Mouse (Mus musculus) liver, embryonic 12.5 days (tissue): ENCODE measurements around the gene Sh3pxd2b. TPM values are rescaled to one million over a fixed set of nuclear protein-coding genes. Genes with fewer than 3 reads are reported as not detected.
A peak's percentile ranks its signal among the peaks of the same experiment; 100 is the strongest.
"Not testable (repeated sequence)": the region's sequence is repeated elsewhere in the genome, so short reads cannot be mapped to it uniquely, and the experiment has no call there.

Experiments
- ATAC-seq: fragments of 200-750 bp; cut with Nextera tagmentation; 2 replicates; pipeline ENCODE4 v1.8.0; 2017; ENCODE audit warnings: moderate number of reproducible peaks, mild to moderate bottlenecking, moderate library complexity
- H3K27ac ChIP-seq: fragments of 300-500 bp; sonication (generic); 2 replicates; pipeline ENCODE4 v1.5.1; 2016; ENCODE audit warnings: mild to moderate bottlenecking
- H3K27me3 ChIP-seq: fragments of 300-500 bp; sonication (generic); replicated peaks from 2 replicates; pipeline ENCODE4 v1.6.1; 2016; ENCODE audit warnings: mild to moderate bottlenecking, moderate library complexity
- H3K36me3 ChIP-seq: fragments of 300-500 bp; sonication (generic); 2 replicates; pipeline ENCODE4 v1.6.1; 2016; ENCODE audit warnings: mild to moderate bottlenecking, moderate library complexity
- H3K4me1 ChIP-seq: fragments of 300-500 bp; sonication (generic); 2 replicates; pipeline ENCODE4 v1.6.1; 2016
- H3K4me2 ChIP-seq: fragments of 300-500 bp; sonication (generic); 2 replicates; pipeline ENCODE4 v1.6.1; 2016; ENCODE audit warnings: mild to moderate bottlenecking, moderate library complexity
- H3K4me3 ChIP-seq: fragments of 300-500 bp; sonication (generic); 2 replicates; pipeline ENCODE4 v1.5.1; 2016; ENCODE audit warnings: mild to moderate bottlenecking, moderate library complexity
- H3K9ac ChIP-seq: fragments of 300-500 bp; sonication (generic); 2 replicates; pipeline ENCODE4 v1.6.1; 2016; ENCODE audit warnings: mild to moderate bottlenecking, moderate library complexity
- H3K9me3 ChIP-seq: fragments of 300-500 bp; sonication (generic); replicated peaks from 2 replicates; pipeline ENCODE4 v1.6.1; 2016; ENCODE audit warnings: mild to moderate bottlenecking, moderate library complexity
- WGBS: fragments of 180-500 bp; shearing (Covaris S2); methylation state at CpG from one replicate; pipeline ENCODE4 v1.1.7; 2016; ENCODE audit not compliant: insufficient replicate concordance; 5-methylcytosine and 5-hydroxymethylcytosine counted together
- polyA plus RNA-seq: library from polyadenylated mRNA; unstranded; fragments of >200 nt; fragmentation: Nextera tagmentation; extraction: Ambion mirVana; gene quantifications from 2 replicates; pipeline ENCODE4 v1.2.1, GENCODE M21; 2016

The Sh3pxd2b gene
- 2.6 and 3.1 TPM in 2 replicates for polyA plus RNA-seq

DNA sequence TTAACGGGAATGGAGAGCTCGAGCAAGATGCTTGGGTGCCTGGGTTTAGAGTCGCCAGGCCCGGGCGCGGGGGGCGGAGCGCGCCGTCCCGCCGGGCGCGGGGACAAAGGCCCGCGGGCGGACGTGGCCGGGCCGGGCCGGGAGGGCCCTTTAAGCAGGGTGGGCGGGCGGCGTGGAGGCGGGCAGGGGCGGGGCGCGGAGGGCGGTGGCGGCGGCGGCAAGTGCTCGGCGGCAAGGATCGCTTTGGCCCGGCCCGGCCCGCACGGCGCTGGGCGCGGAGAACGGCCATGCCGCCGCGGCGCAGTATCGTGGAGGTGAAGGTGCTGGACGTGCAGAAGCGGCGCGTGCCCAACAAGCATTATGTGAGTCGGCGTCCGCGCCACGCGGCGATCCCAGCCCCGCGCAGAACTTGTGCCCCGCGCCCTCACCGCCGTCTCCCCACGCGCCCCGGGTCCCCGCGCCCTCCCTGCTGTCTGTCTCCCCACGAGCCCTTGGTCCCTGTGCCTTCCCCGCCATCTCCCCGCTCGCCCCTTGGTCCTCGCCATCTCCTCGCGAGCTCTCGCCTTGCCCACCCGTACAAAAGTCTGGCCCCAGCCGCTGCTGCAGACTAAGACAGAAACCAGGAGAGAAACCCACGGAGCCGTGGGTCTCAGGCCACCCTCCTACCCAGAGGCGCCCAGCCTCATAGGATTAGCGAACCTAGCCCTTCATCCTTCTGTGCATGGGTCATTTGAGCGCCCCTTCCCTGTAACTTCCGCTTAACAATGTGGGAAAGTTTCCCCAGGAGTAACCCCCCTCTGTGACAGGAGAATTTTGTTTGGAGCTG, at the start of gene Sh3pxd2b:
Sh3pxd2b (plus strand) TSS at position 214 of the 826 bp plus-strand sequence.
- peaks cover 8% of the 10 kb centered on the region for H3K36me3 ChIP-seq
- H3K4me3 ChIP-seq: peak within 1 kb of the TSS; percentile 64
- H3K9ac ChIP-seq: peak within 1 kb of the TSS; percentile 77
- H3K4me2 ChIP-seq: peak within 1 kb of the TSS; percentile 90
- peaks cover 52% of the 10 kb centered on the region for H3K27me3 ChIP-seq
- H3K27ac ChIP-seq: peak within 1 kb of the TSS; percentile 60
- 1% methylated on average over 62 of the region's 86 CpGs for WGBS
- peaks cover 38% of the 10 kb centered on the region for H3K4me1 ChIP-seq
- peak; percentile 20; the same call in 1 of the 2 replicates for ATAC-seq
- H3K9me3 ChIP-seq: no peaks in the 10 kb centered on the region

DNA sequence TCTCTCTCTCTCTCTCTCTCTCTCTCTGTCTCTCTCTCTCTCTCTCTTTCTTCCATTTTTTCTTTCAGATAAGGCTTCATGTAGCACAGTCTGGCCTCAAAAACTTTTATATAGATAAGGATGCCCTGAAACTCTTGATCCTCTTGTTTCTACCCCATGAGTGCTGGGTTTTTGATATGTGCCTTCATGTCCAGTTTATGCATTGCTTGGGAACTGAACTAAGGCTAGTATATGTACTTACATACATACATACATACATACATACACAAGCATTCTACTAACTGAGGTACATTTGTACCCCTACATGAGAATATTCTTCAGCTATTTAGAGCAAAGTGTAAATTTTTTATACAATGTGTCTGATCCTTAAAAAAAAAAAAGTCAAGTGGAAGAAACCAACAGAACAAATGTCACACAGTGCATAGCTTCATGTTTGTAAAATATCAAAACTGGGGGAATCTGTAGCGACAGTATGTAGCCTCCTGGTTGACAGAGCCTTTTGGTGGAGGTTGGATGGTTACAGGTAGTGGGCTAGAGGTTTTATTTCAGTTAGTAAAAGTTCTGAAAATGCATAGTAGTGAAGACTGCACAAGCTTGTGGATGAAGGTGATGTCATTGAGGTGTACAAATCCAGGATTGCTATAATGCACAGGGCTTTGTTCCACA, 49.6 kb upstream of the Sh3pxd2b start:
- H3K27ac ChIP-seq: peak overlapping the region; percentile 97
- peak overlapping the region; percentile 54 for H3K4me2 ChIP-seq
- peaks cover 26% of the 10 kb centered on the region for H3K27me3 ChIP-seq
- 63% methylated on average over 1 of the region's 1 CpGs for WGBS
- peak overlapping the region; percentile 59 for H3K4me3 ChIP-seq
- H3K36me3 ChIP-seq: peaks cover 39% of the 10 kb centered on the region
- H3K4me1 ChIP-seq: peaks cover 49% of the 10 kb centered on the region
- ATAC-seq: peak; percentile 66
- H3K9me3 ChIP-seq: no peaks in the 10 kb centered on the region
- peak overlapping the region; percentile 76 for H3K9ac ChIP-seq

DNA sequence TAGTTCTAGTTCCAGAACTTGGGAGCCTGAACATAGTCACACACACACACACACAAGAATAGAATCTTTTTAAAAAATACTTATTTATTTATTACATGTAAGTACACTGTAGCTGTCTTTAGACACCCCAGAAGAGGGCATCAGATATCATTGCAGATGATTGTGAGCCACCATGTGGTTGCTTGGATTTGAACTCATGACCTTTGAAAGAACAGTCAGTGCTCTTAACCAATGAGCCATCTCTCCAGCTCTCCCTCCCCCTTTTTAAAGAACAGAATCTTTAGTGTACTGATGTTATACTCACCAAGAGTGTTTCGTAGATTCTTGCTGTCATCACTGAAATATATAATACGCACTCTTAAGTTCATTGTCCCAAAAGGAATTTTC, 49.1 kb upstream of the Sh3pxd2b start:
- Histone ChIP-seq H3K9me3 (no peaks in the 10 kb centered on the region), H3K4me1 (peaks cover 49% of the 10 kb centered on the region), H3K27me3 (peaks cover 30% of the 10 kb centered on the region), H3K27ac (peak overlapping the region; percentile 97), H3K4me3 (peak overlapping the region; percentile 59), H3K36me3 (peaks cover 44% of the 10 kb centered on the region), H3K9ac (peak overlapping the region; percentile 76), H3K4me2 (peak overlapping the region; percentile 54)
- ATAC-seq: no peak
- 93% methylated on average over 2 of the region's 2 CpGs for WGBS

DNA sequence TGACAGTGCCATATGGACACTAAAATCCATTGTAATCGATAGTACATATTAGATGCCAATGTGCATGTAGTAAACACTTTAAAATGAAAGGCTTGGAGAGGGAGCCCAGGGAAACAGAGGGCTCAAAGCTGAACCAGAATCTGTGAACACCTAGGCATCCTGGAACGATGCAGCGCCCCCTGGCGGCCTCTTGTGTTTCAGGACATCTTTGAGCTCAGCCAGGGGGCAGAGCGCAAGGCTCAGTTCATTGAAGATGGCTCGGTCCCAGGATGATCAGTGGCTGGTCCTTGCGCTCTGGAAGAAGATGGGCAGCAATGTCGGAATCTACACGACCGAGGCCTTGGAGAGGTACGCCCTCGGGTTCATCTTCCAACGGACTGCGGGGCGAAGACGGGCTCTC, 47.8 kb upstream of the Sh3pxd2b start, which contains the start of gene Hbq1a:
Hbq1a (plus strand) TSS at position 205 of the 400 bp plus-strand sequence.
- WGBS: 5% methylated on average over 16 of the region's 16 CpGs
- Histone ChIP-seq H3K9ac (peak within 1 kb of the TSS; percentile 68), H3K36me3 (peaks cover 43% of the 10 kb centered on the region), H3K27ac (peak within 1 kb of the TSS; percentile 90), H3K4me3 (peak within 1 kb of the TSS; percentile 46), H3K27me3 (peaks cover 42% of the 10 kb centered on the region), H3K4me2 (peak within 1 kb of the TSS; percentile 66), H3K4me1 (peaks cover 39% of the 10 kb centered on the region)
- not testable (repeated sequence) for H3K9me3 ChIP-seq, ATAC-seq

DNA sequence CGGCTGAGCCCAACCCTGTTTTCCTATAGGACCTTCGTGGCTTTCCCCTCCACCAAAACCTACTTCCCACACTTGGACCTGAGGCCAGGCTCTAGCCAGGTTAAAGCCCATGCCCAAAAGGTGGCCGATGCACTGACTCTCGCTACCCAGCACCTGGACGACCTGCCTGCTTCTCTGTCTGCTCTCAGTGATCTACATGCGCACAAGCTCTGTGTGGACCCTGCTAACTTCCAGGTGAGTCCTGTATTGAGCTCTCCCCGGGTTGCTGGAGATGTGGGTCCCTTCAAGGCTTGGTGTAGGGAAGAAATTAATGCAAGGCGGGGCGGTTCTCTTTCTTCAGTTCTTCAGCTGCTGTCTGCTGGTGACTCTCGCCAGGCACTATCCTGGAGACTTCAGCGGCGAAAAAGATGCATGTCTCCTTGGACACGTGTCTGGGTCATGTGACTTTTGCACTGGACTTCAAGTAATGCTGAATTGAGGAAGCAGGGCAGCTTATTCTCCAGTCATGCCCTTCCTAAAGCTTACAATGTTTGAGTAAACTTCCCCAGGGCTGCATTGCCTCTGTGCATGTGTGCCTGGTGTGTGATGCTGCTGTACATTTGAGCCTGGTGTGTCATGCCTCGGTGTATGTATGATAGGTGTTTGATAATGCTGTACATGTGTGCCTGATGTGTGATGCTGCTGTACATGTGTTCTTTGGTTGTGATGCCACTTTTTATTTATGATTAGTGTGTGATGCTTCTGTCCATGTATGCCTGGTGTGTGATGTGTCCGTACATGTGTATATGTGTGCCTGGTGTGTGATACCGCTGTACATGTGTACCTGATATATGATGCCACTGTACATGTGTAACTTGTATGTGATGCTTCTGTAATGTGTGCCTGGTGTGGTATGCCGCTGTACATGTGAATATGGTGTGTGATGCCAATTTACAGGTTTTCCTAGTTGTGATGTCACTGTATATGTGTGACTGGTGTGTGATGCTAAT, 47.0 kb upstream of the Sh3pxd2b start:
- Histone ChIP-seq H3K9me3 (no peaks in the 10 kb centered on the region), H3K9ac (peak overlapping the region; percentile 68), H3K4me3 (peak overlapping the region; percentile 46), H3K36me3 (peaks cover 41% of the 10 kb centered on the region), H3K4me1 (peaks cover 32% of the 10 kb centered on the region), H3K27me3 (peaks cover 42% of the 10 kb centered on the region), H3K27ac (peak overlapping the region; percentile 90), H3K4me2 (peak overlapping the region; percentile 66)
- ATAC-seq: no peak
- WGBS: 50% methylated on average over 15 of the region's 17 CpGs

DNA sequence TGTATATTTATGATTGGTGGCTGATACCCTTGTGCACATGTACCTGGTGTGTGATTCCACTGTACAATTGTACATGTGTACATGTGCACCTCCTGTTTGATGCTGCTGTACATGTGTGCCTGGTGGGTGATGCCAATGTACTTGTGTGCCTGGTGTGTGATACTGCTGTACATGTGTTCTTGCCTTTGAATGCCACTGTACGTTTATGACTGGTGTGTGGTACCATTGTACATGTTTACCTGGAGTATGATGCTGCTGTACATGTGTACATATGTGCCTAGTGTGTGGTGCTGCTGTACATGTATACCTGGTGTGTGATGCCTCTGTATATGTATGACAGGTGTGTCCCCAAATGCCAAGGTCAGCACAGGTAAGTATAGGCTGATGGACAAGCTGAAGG, 46.1 kb upstream of the Sh3pxd2b start:
- Histone ChIP-seq H3K27me3 (peaks cover 48% of the 10 kb centered on the region), H3K27ac (peak overlapping the region; percentile 11; the same call in 1 of the 2 replicates), H3K4me1 (peaks cover 33% of the 10 kb centered on the region), H3K36me3 (peaks cover 41% of the 10 kb centered on the region), H3K9me3 (no peaks in the 10 kb centered on the region), H3K9ac (peak overlapping the region; percentile 68; the same call in 1 of the 2 replicates), H3K4me3 (peak overlapping the region; percentile 46), H3K4me2 (peak overlapping the region; percentile 66)
- no peak for ATAC-seq
- WGBS: 69% methylated on average over 1 of the region's 1 CpGs

DNA sequence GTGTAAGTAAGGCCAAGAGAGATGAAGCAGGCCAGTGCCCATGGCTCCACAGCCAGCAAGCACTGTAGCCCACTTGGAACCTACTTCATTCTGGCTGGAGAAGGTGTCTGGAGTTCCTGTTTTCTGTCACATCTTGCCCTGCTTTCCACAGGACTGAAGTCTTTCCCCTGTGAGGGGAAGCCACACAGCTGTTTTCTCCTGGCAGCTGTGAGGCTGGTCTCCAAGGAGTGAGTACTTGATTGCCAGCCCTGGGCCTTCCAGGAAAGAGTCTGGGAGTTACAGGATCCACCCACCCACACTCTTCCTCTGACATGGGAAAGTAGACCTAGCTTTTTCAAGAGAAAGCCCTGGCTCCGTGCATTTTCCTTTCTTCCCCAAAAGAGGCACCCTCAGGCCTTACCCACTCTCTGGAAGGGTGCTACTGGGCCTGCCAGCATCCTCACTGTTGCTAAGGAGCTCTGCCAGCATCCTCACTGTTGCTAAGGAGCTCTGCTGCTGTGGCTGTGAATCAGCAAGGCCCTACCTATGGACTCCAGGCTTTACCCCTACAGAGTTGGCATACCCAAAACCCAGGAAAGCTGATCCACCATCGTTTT, 44.7 kb upstream of the Sh3pxd2b start:
- H3K27me3 ChIP-seq: peaks cover 56% of the 10 kb centered on the region
- no peaks in the 10 kb centered on the region for H3K9me3 ChIP-seq
- H3K4me3 ChIP-seq: no peak overlapping the region
- peaks cover 47% of the 10 kb centered on the region for H3K4me1 ChIP-seq
- peaks cover 41% of the 10 kb centered on the region for H3K36me3 ChIP-seq
- no peak overlapping the region for H3K27ac ChIP-seq
- ATAC-seq: no peak
- no peak overlapping the region for H3K9ac ChIP-seq
- no peak overlapping the region for H3K4me2 ChIP-seq
- 34% methylated on average over 2 of the region's 2 CpGs for WGBS

DNA sequence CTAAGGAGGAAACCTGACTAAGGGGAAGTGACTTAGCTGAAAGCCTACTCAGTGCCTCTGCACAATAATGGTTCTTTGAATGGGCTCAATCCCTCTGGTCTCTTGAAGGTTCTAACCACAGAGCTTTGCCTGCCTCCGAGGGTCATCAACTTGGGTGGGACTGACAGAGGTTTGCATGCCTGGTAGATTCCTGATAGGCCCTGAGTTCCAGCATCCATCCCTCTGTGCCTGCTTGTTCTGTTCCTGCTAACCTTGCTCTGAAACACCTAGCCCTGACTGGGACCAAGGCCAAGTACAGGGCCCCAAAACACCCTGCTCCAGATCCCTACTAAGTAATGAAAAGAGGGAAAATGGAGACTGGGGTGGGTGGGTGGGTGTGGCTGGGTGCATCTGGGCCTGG, 44.2 kb upstream of the Sh3pxd2b start:
- H3K4me2 ChIP-seq: no peak overlapping the region

DNA sequence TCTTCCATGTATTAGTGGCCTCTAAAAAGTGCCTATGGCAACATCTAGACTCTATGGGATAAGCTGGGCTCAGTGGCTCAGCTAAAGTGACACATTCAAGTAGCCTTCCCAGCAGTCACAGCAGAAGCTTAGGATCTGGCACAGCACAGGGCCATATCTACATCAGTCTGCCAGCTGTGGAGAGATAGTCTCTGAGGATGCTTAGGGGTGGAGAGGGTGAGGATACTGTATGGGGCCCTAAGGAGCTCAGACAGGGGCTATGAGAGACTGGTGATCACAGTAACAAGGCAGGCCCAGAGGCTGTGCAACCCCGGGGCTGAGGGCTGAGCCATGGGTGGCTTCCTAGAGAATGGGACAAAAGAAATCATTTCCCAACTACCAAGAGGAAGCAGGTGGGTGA, 40.6 kb upstream of the Sh3pxd2b start:
- Histone ChIP-seq H3K4me1 (peaks cover 29% of the 10 kb centered on the region), H3K36me3 (peaks cover 24% of the 10 kb centered on the region), H3K9me3 (no peaks in the 10 kb centered on the region), H3K4me3 (no peak overlapping the region), H3K4me2 (peak overlapping the region; percentile 21), H3K27ac (peak overlapping the region; percentile 46), H3K9ac (peak overlapping the region; percentile 39), H3K27me3 (peaks cover 54% of the 10 kb centered on the region)
- ATAC-seq: peak; percentile 82
- 64% methylated on average over 1 of the region's 1 CpGs for WGBS

More for the DNA sequence above, 44.2 kb upstream of the Sh3pxd2b start:
- Histone ChIP-seq H3K27ac (no peak overlapping the region), H3K4me3 (no peak overlapping the region), H3K36me3 (peaks cover 41% of the 10 kb centered on the region), H3K4me1 (peaks cover 48% of the 10 kb centered on the region), H3K9me3 (no peaks in the 10 kb centered on the region), H3K27me3 (peaks cover 57% of the 10 kb centered on the region), H3K9ac (no peak overlapping the region)
- ATAC-seq: no peak
- 56% methylated on average over 1 of the region's 1 CpGs for WGBS

DNA sequence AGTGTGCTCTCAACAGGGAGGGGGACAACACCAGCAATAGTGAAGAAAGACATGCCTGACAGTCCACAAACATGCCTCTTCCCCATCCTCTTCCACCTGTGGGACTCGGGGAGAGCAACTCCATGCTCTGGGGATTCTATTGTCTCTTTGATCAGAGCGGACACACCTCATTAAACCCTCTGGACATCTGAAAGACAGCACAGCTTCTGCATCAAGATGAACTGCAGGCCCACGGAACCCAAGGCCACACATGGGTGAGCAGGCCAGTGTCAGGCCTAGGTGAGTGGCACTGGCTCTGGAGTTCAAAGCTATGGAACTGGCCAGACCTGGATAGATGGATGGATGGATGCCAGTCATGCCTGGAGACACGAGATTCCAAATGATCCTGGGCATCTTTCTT, 38.2 kb upstream of the Sh3pxd2b start:
- no peaks in the 10 kb centered on the region for H3K9me3 ChIP-seq
- no peak overlapping the region for H3K4me2 ChIP-seq
- H3K4me3 ChIP-seq: no peak overlapping the region
- no peak for ATAC-seq
- H3K27me3 ChIP-seq: peaks cover 43% of the 10 kb centered on the region
- peaks cover 18% of the 10 kb centered on the region for H3K4me1 ChIP-seq
- 50% methylated on average over 4 of the region's 4 CpGs for WGBS
- no peaks in the 10 kb centered on the region for H3K36me3 ChIP-seq
- no peak overlapping the region for H3K27ac ChIP-seq
- no peak overlapping the region for H3K9ac ChIP-seq

DNA sequence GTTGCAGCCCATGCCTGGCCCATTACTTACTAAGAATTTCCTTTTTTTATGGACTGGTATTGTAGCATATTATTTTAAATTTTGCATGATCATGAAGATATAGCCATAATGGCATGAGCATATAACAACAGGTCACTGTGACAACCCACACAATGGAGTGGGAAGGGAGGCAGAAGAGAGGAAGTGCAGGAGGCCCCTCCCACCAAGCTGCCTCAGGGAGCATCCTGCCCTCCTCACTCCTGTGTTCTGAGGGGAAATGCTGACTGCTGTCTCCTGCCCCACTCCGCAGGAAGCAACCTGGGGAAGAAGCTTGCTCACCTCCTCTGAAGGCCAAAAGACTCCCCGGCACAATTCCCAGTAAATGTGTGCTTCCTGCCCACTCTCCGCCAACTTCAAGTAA, 37.7 kb upstream of the Sh3pxd2b start:
- 43% methylated on average over 3 of the region's 3 CpGs for WGBS
- no peaks in the 10 kb centered on the region for H3K36me3 ChIP-seq
- no peak overlapping the region for H3K27ac ChIP-seq
- no peak for ATAC-seq
- no peak overlapping the region for H3K9ac ChIP-seq
- H3K4me3 ChIP-seq: no peak overlapping the region
- H3K9me3 ChIP-seq: no peaks in the 10 kb centered on the region
- no peak overlapping the region for H3K4me2 ChIP-seq
- H3K4me1 ChIP-seq: peaks cover 18% of the 10 kb centered on the region
- peaks cover 45% of the 10 kb centered on the region for H3K27me3 ChIP-seq
